Mouse (Mus musculus) embryonic fibroblast, embryonic 13.5 days (primary cell): Measurements from ENCODE around the gene Ablim1. TPM values are rescaled to one million over a fixed set of nuclear protein-coding genes. Genes with fewer than 3 reads are reported as not detected.

Experiments
- H3K27ac ChIP-seq: 2 replicates; pipeline ENCODE4 v1.5.1; 2012; ENCODE audit warnings: low read length, control low read depth, inconsistent platforms; ENCODE audit not compliant: insufficient read depth
- H3K4me1 ChIP-seq: 2 replicates; pipeline ENCODE4 v1.6.1; 2011; ENCODE audit warnings: low read length; ENCODE audit not compliant: control insufficient read depth, insufficient read depth
- H3K4me3 ChIP-seq: 2 replicates; pipeline ENCODE4 v1.5.1; 2011; ENCODE audit warnings: mild to moderate bottlenecking, control low read depth, low read length; ENCODE audit not compliant: insufficient read depth
- CTCF ChIP-seq: IDR thresholded peaks from 2 replicates; pipeline ENCODE4 v1.5.1; 2011; ENCODE audit warnings: mild to moderate bottlenecking, control low read depth, low read length, moderate library complexity, borderline replicate concordance; ENCODE audit not compliant: insufficient read depth
- POLR2A ChIP-seq: IDR thresholded peaks from 2 replicates; pipeline ENCODE4 v1.6.1; 2011; ENCODE audit warnings: low read depth, mild to moderate bottlenecking, control low read depth, low read length, moderate library complexity
- polyA plus RNA-seq: library from polyadenylated mRNA; stranded (reverse); fragments of >200 nt; gene quantifications from 2 replicates; pipeline ENCODE4 v1.2.4, GENCODE M21; 2011; ENCODE audit warnings: low read depth; ENCODE audit not compliant: missing spikeins, insufficient read length

Ablim1 gene
- polyA plus RNA-seq, 1 experiment = 24.0 TPM

GRCm38 (mm10) chr19:56984229-56984628 lies 330.5 kb downstream of the Ablim1 start:
- no peak overlapping the region for H3K4me3 ChIP-seq
- no peaks in the 10 kb centered on the region for H3K4me1 ChIP-seq
- TF ChIP-seq POLR2A = no peak
- TF ChIP-seq CTCF = no peak
- H3K27ac ChIP-seq = no peak overlapping the region

- TF ChIP-seq CTCF (no peak), POLR2A (no peak)
- Histone ChIP-seq H3K4me3 (no peak overlapping the region), H3K4me1 (no peaks in the 10 kb centered on the region), H3K27ac (no peak overlapping the region)
Measured at GRCm38 (mm10) chr19:56983757-56984156, 331.0 kb downstream of the Ablim1 start.

Other genes with a start within 250 kb of the Ablim1 start
- 23.6 and 24.7 TPM in 2 replicates for gene Fam160b1, start 45.8 kb upstream of the Ablim1 start, polyA plus RNA-seq
- 11.8 and 14.5 TPM in 2 replicates for gene Trub1, start 138.0 kb upstream of the Ablim1 start, polyA plus RNA-seq